Mouse (Mus musculus): Measurements from ENCODE around the gene Ugt3a2.

DNA sequence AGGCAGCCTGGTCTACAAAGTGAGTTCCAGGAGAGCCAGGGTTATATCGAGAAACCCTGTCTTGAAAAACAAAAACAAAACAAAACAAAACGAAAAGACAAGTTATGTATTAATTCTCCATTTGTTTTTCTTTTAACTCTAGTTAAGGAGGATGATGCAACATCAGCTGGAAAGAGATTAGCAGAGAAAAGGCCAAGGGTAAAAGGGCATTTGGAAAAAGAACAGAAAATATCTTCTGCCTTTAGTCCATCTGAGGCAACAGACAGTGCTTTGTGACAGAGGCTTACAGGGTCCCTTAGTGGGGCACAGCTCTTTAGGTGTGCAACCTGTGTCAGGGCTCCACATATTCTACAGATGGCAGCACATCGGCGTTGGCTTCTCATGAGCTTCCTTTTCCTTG lies at the start of gene Ugt3a2:
- TF ChIP-seq CTCF (conservative IDR thresholded peaks at IDR 0.05; ENCODE audit: low read length) (no peak), POU5F1 (IDR thresholded peaks at IDR 0.05; ENCODE audit: borderline replicate concordance, low read length) (no peak), NANOG (IDR thresholded peaks at IDR 0.05; ENCODE audit: borderline replicate concordance, low read length) (no peak)

Data from E14TG2a.4 (cell line).